Mouse (Mus musculus): ENCODE measurements around the gene Krt19.

The Krt19 gene

DNA sequence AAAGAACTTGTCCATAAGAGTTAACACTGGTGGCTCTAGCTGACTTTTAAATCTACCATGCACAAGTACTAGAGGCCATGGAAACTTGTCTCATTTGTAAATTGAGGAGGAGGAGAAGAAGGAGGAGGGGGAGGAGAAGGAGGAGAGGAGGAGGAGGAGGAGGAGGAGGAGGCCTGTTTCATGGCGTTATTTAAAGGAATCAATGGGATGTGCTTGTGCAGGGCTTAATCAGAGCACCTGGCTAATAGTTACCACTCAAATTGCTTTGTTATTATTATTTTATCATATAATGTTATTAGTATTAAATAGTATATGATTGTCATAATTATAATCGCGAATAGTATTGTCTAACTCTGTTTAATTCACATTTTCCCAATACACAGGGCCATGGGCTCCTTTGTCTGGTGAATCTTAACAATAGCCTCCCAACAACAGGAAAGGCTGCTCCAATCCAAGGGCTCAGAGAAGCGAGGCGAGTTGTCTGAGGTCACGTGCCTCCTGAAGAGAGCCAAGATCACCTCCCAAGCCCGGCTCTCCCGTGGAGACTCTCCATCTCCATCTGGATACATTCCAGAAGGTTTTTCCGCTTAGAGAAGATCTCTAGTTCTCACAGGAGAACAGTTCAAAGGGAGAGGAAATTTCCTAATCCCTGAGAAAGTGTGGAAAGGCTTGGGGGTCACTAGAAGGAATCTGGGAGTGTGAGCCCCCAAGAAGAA is at the start of gene Krt19:
Krt19 (minus strand) TSS at position 51 of the 716 bp plus-strand sequence.
- DNase-seq (ENCODE audit: low spot score) = no peak

- DNase-seq (ENCODE audit: low spot score) = no peak
These were observed 44.5 kb upstream of the Krt19 start, which contains the start of gene Krt9 for GRCm38 (mm10) chr11:100192992-100193391. Gene Krt9, minus strand, starts transcription at chr11:100193246.

- no peak for DNase-seq (ENCODE audit: low spot score)
These were observed 43.4 kb upstream of the Krt19 start for GRCm38 (mm10) chr11:100191820-100192219.

DNA sequence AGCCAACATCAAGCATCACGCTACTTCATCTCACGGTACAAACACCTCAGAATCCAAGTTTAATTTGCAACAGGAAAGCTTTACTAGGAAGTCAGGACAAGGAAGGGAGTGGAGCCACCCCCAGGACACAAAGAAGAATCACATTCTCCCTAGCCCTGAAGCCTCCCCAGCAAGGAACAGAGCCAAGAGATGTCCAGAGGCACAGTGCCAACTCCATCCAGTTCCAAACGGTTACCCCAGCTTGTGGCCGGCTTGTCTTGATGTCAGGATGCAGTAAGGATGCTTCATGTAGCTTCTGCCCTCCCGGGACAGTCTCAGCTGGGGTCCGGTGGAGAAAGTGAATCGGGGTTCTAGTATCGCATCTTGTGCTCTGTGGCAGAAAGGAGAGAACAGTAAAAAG is 38.3 kb upstream of the Krt19 start:
- no peak for DNase-seq (ENCODE audit: low spot score)

DNA sequence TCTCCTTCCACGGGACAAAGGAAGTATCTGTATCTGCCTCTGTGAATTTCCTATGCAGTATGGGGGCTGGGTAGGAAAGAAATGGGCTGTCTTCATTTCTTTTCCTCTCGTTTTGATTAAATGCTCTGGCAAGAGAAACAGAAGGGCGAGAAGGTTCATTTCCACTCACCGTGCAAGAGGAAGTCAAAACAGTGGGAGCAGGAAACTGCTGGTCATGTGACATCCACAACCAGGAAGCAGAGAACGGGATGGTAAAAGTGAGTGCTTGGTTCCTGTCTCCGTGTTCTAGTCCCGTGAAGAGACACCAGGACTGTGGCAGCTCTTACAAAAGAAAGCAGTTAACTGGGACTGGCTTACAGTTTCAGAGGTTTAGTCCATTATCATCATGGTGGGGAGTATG is 33.3 kb upstream of the Krt19 start:
- no peak for DNase-seq (ENCODE audit: low spot score)

- DNase-seq (ENCODE audit: low spot score) = no peak
These were observed 30.8 kb upstream of the Krt19 start for GRCm38 (mm10) chr11:100179260-100179659.

DNA sequence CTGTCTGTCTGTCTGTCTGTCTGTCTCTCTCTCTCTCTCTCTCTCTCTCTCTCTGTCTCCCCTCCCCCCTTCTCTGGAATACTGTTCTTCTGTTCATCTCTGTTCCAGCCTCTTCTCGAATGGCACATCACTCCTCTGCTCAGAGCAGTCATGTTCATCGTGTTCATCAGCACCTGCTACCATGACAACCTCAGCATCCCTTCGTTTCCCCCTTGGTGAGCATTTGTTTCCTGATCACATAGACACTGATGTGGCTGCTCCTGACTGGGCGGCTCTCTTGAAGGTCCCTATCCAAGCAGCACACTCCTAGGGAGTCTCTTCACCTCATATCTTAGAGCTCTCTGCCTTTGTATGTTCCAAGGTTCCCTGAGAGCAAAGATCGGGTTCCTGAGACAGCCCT is 29.8 kb upstream of the Krt19 start:
- no peak for DNase-seq (ENCODE audit: low spot score)

- DNase-seq (ENCODE audit: low spot score) = no peak
These were observed 28.3 kb upstream of the Krt19 start for GRCm38 (mm10) chr11:100176791-100177190.

- peak; percentile 69 for DNase-seq (ENCODE audit: low spot score)
These were observed 20.6 kb upstream of the Krt19 start for GRCm38 (mm10) chr11:100168765-100169762.

- DNase-seq (ENCODE audit: low spot score) = peak; percentile 68
These were observed 19.6 kb upstream of the Krt19 start for GRCm38 (mm10) chr11:100168071-100168470.

DNA sequence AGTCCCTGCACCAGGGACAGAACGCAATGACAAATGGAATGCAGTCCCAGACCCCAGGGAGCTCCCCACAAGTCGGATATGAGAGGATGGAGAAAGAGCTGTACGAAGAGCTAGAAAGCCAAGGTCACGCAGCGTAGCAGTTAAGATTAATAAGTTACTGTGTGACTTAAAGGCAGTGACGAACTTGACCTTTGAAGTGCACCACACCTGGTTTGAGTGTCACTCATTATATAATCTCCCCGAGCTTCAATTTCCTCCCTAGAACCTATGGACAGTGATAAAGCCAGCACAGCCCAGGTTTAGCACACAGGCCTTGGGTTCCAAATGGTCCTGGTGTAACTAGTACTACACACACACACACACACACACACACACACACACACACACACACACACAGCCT is 15.9 kb upstream of the Krt19 start:
- DNase-seq (ENCODE audit: low spot score) = no peak

- DNase-seq (ENCODE audit: low spot score) = no peak
These were observed 9.5 kb upstream of the Krt19 start for GRCm38 (mm10) chr11:100157908-100158477.

GRCm38 (mm10) chr11:100157331-100157730 is 8.9 kb upstream of the Krt19 start:
- DNase-seq (ENCODE audit: low spot score) = no peak

GRCm38 (mm10) chr11:100155497-100156255 is 7.2 kb upstream of the Krt19 start:
- DNase-seq (ENCODE audit: low spot score) = peak; percentile 40

DNA sequence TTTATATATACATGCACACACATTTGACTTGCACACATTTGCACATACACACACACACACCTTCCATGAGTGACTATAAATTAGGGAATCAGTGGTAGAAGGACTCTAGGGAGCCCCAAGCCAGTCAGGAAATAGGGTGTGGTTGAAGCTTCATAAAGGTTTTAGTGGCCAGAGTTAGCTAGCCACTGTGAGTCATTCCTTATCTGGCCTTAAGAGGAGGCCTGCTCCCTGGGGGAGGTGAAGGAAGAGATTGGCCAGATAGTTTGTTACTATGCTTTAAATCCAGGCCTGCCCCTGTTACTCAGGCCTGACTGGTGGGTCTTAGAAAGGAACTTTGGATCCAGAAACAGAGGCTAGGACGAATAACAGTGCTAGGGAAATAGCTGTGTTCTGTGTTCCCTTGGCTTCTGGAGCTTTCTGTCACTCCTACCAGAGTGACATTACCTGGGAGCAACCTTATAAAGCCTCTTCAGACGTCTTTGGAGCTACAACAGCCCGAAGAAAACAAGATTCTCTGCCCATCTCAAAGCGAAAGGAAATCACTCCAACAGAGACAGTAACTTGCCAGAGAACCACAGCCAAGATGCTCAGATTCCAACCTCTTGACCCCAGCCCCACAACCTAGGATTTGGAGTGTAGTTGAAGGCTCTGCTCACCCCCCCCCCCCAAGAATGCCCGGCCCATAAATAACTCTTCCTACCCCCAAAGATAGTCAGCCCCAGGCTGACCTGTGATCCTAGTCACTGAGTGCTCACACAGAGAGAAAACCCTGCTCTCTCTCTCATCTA is 705 bp downstream of the Krt19 start:
- DNase-seq (ENCODE audit: low spot score) = no peak

DNA sequence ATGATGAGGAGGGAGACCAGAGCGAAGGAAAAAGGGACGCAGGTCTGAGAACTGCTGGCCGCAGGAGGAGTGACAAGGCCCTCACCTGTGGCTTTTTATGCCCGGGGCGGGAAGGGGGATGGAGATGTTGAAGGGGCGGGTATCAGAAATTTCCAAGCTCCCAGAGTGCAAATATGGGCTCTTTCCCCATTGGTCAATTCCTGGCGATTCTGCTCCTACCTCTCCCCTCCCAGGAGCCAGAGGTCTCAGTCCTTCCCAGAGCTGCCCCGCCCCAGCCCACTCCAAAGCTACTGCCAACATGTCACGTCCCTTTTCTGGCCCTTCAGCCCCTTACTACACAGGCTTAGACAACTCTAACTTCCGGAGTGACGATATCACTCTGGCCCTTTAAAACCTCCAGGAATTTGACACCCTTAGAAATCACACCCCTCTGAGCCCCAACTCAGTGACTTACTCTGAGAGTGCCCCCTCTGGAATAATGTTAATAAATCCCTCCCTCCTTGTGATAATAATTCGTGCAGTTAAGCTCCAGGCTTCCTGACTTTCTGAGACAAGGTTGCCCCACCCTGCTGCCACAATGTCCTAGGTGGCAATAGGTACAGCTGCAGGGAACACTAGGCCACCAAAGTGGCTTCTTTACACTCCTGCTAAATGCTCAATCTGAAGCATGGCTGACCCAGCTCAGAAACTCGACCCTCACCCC is 2.5 kb downstream of the Krt19 start:
- peak; percentile 43 for DNase-seq (ENCODE audit: low spot score)

GRCm38 (mm10) chr11:100145104-100145503 is 3.4 kb downstream of the Krt19 start:
- no peak for DNase-seq (ENCODE audit: low spot score)

DNA sequence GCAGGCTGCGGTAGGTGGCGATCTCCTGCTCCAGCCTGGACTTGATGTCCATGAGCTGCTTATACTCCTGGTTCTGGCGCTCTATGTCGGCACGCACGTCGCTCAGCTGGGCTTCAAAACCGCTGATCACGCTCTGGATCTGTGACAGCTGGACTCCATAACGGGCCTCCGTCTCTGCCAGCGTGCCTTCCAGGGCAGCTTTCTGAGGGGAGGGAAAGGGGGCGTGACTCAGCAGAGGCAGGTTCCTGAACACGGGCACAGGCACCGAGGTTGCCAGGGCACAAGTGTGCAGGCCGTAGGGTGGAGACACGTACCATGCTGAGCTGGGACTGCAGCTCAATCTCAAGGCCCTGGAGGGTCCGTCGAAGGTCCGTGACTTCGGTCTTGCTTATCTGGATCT is 7.5 kb downstream of the Krt19 start:
- no peak for DNase-seq (ENCODE audit: low spot score)

DNA sequence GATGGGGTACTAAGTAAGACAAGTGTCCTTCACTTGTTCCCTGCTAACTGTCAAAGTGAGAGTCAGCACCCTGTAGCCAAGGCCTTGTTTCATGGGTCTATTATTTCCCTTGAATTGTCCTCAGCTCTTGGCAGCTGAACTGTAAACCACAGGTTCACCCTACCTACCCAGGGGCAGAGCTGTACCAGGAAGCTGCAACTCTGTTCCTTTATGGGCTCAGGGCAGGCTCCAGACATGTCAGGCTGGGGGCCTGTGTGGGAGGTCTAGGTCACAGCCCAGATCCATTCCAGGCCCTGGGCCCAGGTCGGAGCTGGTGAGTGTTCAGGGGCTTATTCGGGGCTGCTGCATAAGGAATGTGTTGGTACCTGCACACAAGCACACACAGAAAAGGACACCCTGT is 9.1 kb downstream of the Krt19 start:
- DNase-seq (ENCODE audit: low spot score) = no peak

- DNase-seq (ENCODE audit: low spot score) = no peak
These were observed 9.7 kb downstream of the Krt19 start for GRCm38 (mm10) chr11:100138809-100139208.
